Mouse (Mus musculus) CH12.LX (cell line): ENCODE measurements at regions not wholly inside any gene's neighbourhood (a gene's known extent, or its start where the extent isn't known, plus 50 kb on each side); places are given as distances from the start of the nearest gene placed in this dataset.
A peak's percentile ranks its signal among the peaks of the same experiment; 100 is the strongest.

Experiments used
- DNase-seq: peaks from one replicate; pipeline ENCODE4 v3.0.0-alpha.2; 2013; ENCODE audit errors: extremely low read depth
- H3K27ac ChIP-seq: 2 replicates; pipeline ENCODE4 v1.5.1; 2012; ENCODE audit warnings: low read depth, mild to moderate bottlenecking, control low read depth, moderate library complexity; ENCODE audit not compliant: insufficient read depth
- H3K27me3 ChIP-seq: replicated peaks from 2 replicates; pipeline ENCODE3; 2012; ENCODE audit warnings: inconsistent platforms
- H3K36me3 ChIP-seq, 2 experiments: replicated peaks in 1 of 2; 2 replicates each; pipeline versions ENCODE3 to v1.6.1; 2012; ENCODE audit warnings: inconsistent platforms in 1 of 2, low read length in 1 of 2, mild to moderate bottlenecking in 1 of 2, mixed read lengths in 1 of 2, moderate library complexity in 1 of 2; ENCODE audit not compliant: control insufficient read depth in 1 of 2, insufficient read depth in 1 of 2
- H3K4me1 ChIP-seq, 2 experiments: 2 replicates each; pipeline ENCODE4 v1.6.1; 2012; ENCODE audit warnings: inconsistent platforms in 1 of 2, moderate library complexity in 1 of 2; ENCODE audit not compliant: insufficient read depth in 2 of 2, control insufficient read depth in 1 of 2
- H3K4me2 ChIP-seq: 2 replicates; pipeline ENCODE4 v1.6.1; 2012; ENCODE audit warnings: low read depth, mild to moderate bottlenecking, control low read depth; ENCODE audit not compliant: poor library complexity, insufficient read depth, severe bottlenecking
- H3K4me3 ChIP-seq, 3 experiments: fragments of 150-350 bp in 1 of 3; sonication (generic) in 1 of 3; replicated peaks in 1 of 3; 2 replicates each; pipeline versions ENCODE3 to v1.5.1; 2011 to 2012; ENCODE audit warnings: low read depth in 2 of 3, low read length in 2 of 3, mild to moderate bottlenecking in 2 of 3, moderate library complexity in 2 of 3, control low read depth in 1 of 3, improper control_type of control experiment in 1 of 3, inconsistent platforms in 1 of 3, mixed read lengths in 1 of 3; ENCODE audit not compliant: poor library complexity in 1 of 3
- H3K79me2 ChIP-seq: replicated peaks from 2 replicates; pipeline ENCODE4 v1.6.1; 2012; ENCODE audit warnings: mild to moderate bottlenecking, moderate library complexity; ENCODE audit not compliant: control insufficient read depth, poor library complexity, insufficient read depth, severe bottlenecking; ENCODE audit errors: extremely low read depth
- H3K9ac ChIP-seq: 2 replicates; pipeline ENCODE4 v1.6.1; 2012; ENCODE audit warnings: low read depth, mild to moderate bottlenecking, control low read depth, moderate library complexity; ENCODE audit not compliant: insufficient read depth
- H3K9me3 ChIP-seq: replicated peaks from 2 replicates; pipeline ENCODE3; 2012; ENCODE audit warnings: low read length, inconsistent platforms, mixed read lengths
- CHD2 ChIP-seq: IDR thresholded peaks from 2 replicates; pipeline ENCODE4 v1.6.1; 2011; ENCODE audit warnings: low read length, improper control_type of control experiment
- E2F4 ChIP-seq: IDR thresholded peaks from 2 replicates; pipeline ENCODE4 v1.6.1; 2011; ENCODE audit warnings: low read depth, low read length, improper control_type of control experiment; ENCODE audit not compliant: insufficient replicate concordance
- HCFC1 ChIP-seq: IDR thresholded peaks from 2 replicates; pipeline ENCODE4 v1.6.1; 2012; ENCODE audit warnings: low read depth, mild to moderate bottlenecking, inconsistent platforms, low read length, improper control_type of control experiment
- IRF4 ChIP-seq: IDR thresholded peaks from 2 replicates; pipeline ENCODE4 v1.6.1; 2014; ENCODE audit warnings: low read depth, mild to moderate bottlenecking, inconsistent platforms, low read length, improper control_type of control experiment
- JUND ChIP-seq: conservative IDR thresholded peaks from 2 replicates; pipeline ENCODE4 v1.6.1; 2011; ENCODE audit warnings: low read depth, low read length, improper control_type of control experiment
- KAT2A ChIP-seq: IDR thresholded peaks from 2 replicates; pipeline ENCODE4 v1.6.1; 2012; ENCODE audit warnings: low read length, improper control_type of control experiment, inconsistent platforms; ENCODE audit not compliant: insufficient replicate concordance
- MAFK ChIP-seq: IDR thresholded peaks from 2 replicates; pipeline ENCODE4 v1.6.1; 2011; ENCODE audit warnings: low read length, improper control_type of control experiment; ENCODE audit not compliant: insufficient replicate concordance
- MAX ChIP-seq: IDR thresholded peaks from 2 replicates; pipeline ENCODE4 v1.6.1; 2011; ENCODE audit warnings: low read length, improper control_type of control experiment
- MEF2A ChIP-seq: IDR thresholded peaks from 2 replicates; pipeline ENCODE4 v1.6.1; 2014; ENCODE audit warnings: low read depth, mild to moderate bottlenecking, inconsistent platforms, low read length, improper control_type of control experiment, borderline replicate concordance
- MXI1 ChIP-seq: IDR thresholded peaks from 2 replicates; pipeline ENCODE4 v1.6.1; 2011; ENCODE audit warnings: mild to moderate bottlenecking, low read depth, low read length, improper control_type of control experiment
- MYC ChIP-seq: IDR thresholded peaks from 2 replicates; pipeline ENCODE4 v1.6.1; 2011; ENCODE audit warnings: low read depth, mild to moderate bottlenecking, improper control_type of control experiment, low read length
- POLR2A ChIP-seq: IDR thresholded peaks from 2 replicates; pipeline ENCODE4 v1.6.1; 2011; ENCODE audit warnings: low read depth, mild to moderate bottlenecking, improper control_type of control experiment, low read length
- POLR2AphosphoS2 ChIP-seq: IDR thresholded peaks from 2 replicates; pipeline ENCODE4 v1.6.1; 2011; ENCODE audit warnings: low read depth, low read length, improper control_type of control experiment
- RCOR1 ChIP-seq: conservative IDR thresholded peaks from 2 replicates; pipeline ENCODE4 v1.6.1; 2012; ENCODE audit warnings: low read depth, mild to moderate bottlenecking, inconsistent platforms, low read length, improper control_type of control experiment
- TBP ChIP-seq: conservative IDR thresholded peaks from 2 replicates; pipeline ENCODE4 v1.6.1; 2011; ENCODE audit warnings: low read depth, low read length, improper control_type of control experiment
- TCF12 ChIP-seq: IDR thresholded peaks from 2 replicates; pipeline ENCODE4 v1.6.1; 2014; ENCODE audit warnings: low read depth, mild to moderate bottlenecking, inconsistent platforms, low read length, improper control_type of control experiment
- UBTF ChIP-seq: IDR thresholded peaks from 2 replicates; pipeline ENCODE4 v1.6.1; 2012; ENCODE audit warnings: low read depth, mild to moderate bottlenecking, inconsistent platforms, low read length, improper control_type of control experiment, moderate library complexity
- USF1 ChIP-seq: IDR thresholded peaks from 2 replicates; pipeline ENCODE4 v1.6.1; 2014; ENCODE audit warnings: low read depth, mild to moderate bottlenecking, inconsistent platforms, low read length, improper control_type of control experiment
- ZC3H11A ChIP-seq: IDR thresholded peaks from 2 replicates; pipeline ENCODE4 v1.6.1; 2012; ENCODE audit warnings: low read depth, mild to moderate bottlenecking, inconsistent platforms, low read length, improper control_type of control experiment
- ZMIZ1 ChIP-seq: IDR thresholded peaks from 2 replicates; pipeline ENCODE4 v1.6.1; 2012; ENCODE audit warnings: low read depth, mild to moderate bottlenecking, inconsistent platforms, low read length, improper control_type of control experiment
- ZNF384 ChIP-seq: IDR thresholded peaks from 2 replicates; pipeline ENCODE4 v1.6.1; 2012; ENCODE audit warnings: low read depth, low read length, improper control_type of control experiment, inconsistent platforms
- dilution Hi-C: fragments of 300-500 bp; cut with MboI; formaldehyde crosslinking; loops from 2 replicates; pipeline ENCODE4 v1.14.3; 2020; ENCODE audit warnings: low sequenced_read_pairs; ENCODE audit not compliant: extremely low pct_unique_long_range_greater_than_20kb, extremely low pct_ligation_motif_present
- in situ Hi-C: fragments of 300-500 bp; cut with MboI; formaldehyde crosslinking; loops from 3 replicates; pipeline ENCODE4 v1.14.3; 2019; ENCODE audit warnings: low sequenced_read_pairs, low pct_ligation_motif_present, low pct_unique_long_range_greater_than_20kb, mixed read lengths

- H3K9me3 ChIP-seq: no peaks in the 10 kb centered on the region
- H3K36me3 ChIP-seq: no peaks in the 10 kb centered on the region
- no peak overlapping the region for H3K27ac ChIP-seq
- no peak overlapping the region for H3K9ac ChIP-seq
- H3K4me3 ChIP-seq: no peak overlapping the region
- no peaks in the 10 kb centered on the region for H3K79me2 ChIP-seq
- no peaks in the 10 kb centered on the region for H3K27me3 ChIP-seq
- dilution Hi-C loops (no loop called here), in situ Hi-C loops (no loop called here)
- no peak for DNase-seq
- no peak overlapping the region for H3K4me2 ChIP-seq
- H3K4me1 ChIP-seq: no peaks in the 10 kb centered on the region
- TF ChIP-seq KAT2A (no peak), TCF12 (no peak), ZMIZ1 (no peak), MAX (no peak), IRF4 (no peak), POLR2AphosphoS2 (no peak)
These were observed 86.9 kb downstream of the Ccdc71l start for GRCm38 (mm10) chr12:32465371-32465770.

- H3K9me3 ChIP-seq: no peaks in the 10 kb centered on the region
- no peaks in the 10 kb centered on the region for H3K4me1 ChIP-seq
- TF ChIP-seq ZMIZ1: no peak
- no peak for TF ChIP-seq HCFC1
- TF ChIP-seq MAFK: 0 out of 2 replicates have a peak, but pooled peaks have one; percentile 55
- dilution Hi-C loops (no loop called here), in situ Hi-C loops (no loop called here)
- H3K79me2 ChIP-seq: no peaks in the 10 kb centered on the region
- H3K27me3 ChIP-seq: no peaks in the 10 kb centered on the region
- H3K4me2 ChIP-seq: no peak overlapping the region
- H3K9ac ChIP-seq: no peak overlapping the region
- no peak for DNase-seq
- no peak overlapping the region for H3K4me3 ChIP-seq
- no peaks in the 10 kb centered on the region for H3K36me3 ChIP-seq
- H3K27ac ChIP-seq: no peak overlapping the region
These were observed 91.4 kb downstream of the Ccdc71l start for GRCm38 (mm10) chr12:32469863-32470262.

- in situ Hi-C loops: no loop called here
- DNase-seq: no peak
- dilution Hi-C loops: no loop called here
- no peaks in the 10 kb centered on the region for H3K9me3 ChIP-seq
- no peaks in the 10 kb centered on the region for H3K36me3 ChIP-seq
- H3K4me3 ChIP-seq: no peak overlapping the region
- H3K4me2 ChIP-seq: no peak overlapping the region
- H3K4me1 ChIP-seq: no peaks in the 10 kb centered on the region
- TF ChIP-seq E2F4 (no peak), KAT2A (no peak), RCOR1 (no peak), ZNF384 (no peak), TCF12 (no peak), ZMIZ1 (no peak), CHD2 (no peak), UBTF (no peak), MXI1 (no peak), JUND (no peak), USF1 (no peak), MYC (no peak), TBP (no peak), POLR2A (no peak), MAX (no peak), ZC3H11A (no peak), MEF2A (no peak)
- H3K9ac ChIP-seq: no peak overlapping the region
- H3K27ac ChIP-seq: no peak overlapping the region
- H3K27me3 ChIP-seq: no peaks in the 10 kb centered on the region
- H3K79me2 ChIP-seq: no peaks in the 10 kb centered on the region
These were observed 100.9 kb downstream of the Ccdc71l start for GRCm38 (mm10) chr12:32479451-32479850.
